Mouse (Mus musculus) mouse embryonic stem cell (cell line): Measurements from ENCODE around the gene Gga2.

Source experiments
- in situ Hi-C, 2 experiments: fragments of 300-500 bp; cut with MboI; formaldehyde crosslinking; loops; 1 replicate in 1 of 2; 3 replicates in 1 of 2; pipeline ENCODE4 v1.14.3; 2019 to 2020; ENCODE audit warnings: low sequenced_read_pairs in 2 of 2, low pct_unique_long_range_greater_than_20kb in 1 of 2, mixed read lengths in 1 of 2; ENCODE audit not compliant: unreplicated experiment in 1 of 2

The Gga2 gene

DNA sequence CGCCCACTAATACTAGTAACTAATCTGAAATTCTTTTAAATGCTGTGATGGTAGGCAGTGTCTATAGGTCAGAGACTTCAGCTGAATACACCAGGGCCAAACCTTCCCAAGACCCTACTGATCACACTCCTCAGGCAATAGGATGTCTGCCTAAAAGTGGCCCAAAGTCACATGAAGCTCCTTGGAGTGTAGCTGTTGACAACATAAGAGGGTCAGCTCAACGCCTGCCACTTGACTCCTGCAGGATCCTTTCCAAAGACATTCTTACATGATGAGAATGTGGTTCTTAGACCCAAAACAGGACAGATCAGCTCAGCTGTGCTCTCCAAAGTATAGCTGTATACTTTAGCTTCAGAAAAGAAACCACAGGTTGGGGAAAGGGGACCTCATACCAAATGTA, 78.7 kb downstream of the Gga2 start:
- in situ Hi-C loops, result no loop called here

DNA sequence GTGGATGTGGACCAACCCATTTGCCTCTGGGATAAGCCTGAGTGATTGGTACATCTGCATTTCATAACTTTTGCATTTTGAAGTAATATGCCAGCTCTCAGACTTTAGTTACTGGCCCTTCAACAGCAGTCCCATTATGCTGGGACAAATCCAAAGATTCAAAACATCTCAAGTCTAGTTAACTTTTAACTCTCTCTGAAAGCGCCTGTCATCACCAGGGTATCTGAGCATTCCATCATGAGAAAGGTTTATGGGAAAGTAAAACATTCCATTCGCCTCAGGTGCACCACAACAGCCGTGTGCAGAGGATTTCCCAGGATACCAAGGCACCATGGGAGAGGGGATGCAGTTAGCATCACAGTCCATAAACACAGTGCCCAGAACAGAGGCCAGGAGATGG, 79.4 kb downstream of the Gga2 start:
- in situ Hi-C loops, result no loop called here

- in situ Hi-C loops, result no loop called here
Measured at GRCm38 (mm10) chr7:121941016-121941415, 80.0 kb downstream of the Gga2 start.

DNA sequence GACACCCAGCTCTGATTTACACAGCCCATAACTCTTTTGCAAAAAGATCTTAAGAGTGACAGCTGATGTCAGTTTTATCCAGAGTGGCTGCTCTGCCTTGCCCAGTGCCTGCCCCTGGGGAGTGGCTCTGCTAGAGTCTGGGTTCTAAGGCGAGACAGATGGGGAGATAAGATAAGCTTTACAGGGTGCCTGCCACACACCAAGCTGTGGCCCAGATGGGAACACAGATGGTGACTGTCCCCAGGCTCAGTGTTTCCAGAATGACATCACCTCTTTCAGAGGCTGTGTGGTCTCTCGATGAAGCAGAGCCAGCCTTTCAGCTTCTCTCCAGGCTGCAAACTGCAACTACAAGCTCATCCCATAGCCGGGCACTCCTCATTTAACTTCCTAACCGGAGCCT, 81.3 kb downstream of the Gga2 start:
- in situ Hi-C loops, result no loop called here

DNA sequence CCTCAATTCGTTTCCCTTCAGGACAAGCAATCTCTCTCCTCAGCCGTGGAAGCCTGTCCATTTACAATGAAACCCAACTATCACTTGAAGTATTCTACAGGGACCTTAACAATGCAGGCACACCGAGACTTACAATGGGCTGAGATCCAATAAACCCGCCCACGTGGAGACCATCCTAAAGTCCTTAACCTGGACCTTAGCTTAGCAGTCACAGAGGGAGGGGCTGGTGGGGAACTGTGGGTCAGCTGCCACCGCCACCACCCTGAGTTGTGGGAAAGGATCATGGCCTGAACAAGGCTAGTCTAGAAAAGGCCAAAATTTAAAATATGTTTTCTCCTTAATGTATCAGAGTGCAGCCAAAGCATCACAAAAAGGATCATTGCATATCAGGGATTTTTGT, 81.8 kb downstream of the Gga2 start:
- in situ Hi-C loops, result no loop called here

DNA sequence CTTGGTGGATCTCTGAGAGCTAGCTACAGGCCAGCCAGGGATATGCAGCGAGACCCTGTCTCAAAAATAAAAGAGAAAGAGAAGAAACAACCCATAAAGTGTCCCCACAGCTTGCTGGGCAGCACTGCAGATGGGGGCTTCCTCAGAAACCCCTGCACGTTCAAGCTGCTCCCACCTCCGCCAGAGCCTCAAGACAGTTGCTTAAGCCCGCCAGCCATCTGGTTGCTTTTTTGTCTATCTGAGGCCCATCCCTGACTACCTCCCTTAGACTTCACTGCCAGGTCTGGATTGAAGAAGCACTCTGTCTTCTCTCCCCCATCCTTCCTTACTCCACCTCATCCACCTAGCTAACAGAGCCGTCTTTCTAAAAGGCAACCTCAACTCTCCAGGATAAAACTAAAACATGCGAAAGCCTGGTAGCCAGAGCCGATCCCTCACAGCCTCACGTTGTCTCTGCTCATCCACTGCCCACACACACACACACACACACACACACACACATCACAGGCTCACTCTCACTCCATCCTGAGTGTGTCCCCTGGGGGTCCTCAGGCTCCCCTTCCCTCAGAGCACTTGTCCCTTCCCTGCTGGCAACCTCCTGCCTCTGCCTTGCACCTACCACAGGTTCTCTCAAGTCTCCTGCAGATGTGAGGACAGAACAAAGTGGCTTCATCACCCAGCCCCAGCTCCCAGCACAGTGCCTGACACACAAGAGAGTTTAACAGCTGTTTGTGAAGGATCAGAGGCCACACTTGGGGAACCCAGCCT, 82.7 kb downstream of the Gga2 start:
- in situ Hi-C loops, result no loop called here

DNA sequence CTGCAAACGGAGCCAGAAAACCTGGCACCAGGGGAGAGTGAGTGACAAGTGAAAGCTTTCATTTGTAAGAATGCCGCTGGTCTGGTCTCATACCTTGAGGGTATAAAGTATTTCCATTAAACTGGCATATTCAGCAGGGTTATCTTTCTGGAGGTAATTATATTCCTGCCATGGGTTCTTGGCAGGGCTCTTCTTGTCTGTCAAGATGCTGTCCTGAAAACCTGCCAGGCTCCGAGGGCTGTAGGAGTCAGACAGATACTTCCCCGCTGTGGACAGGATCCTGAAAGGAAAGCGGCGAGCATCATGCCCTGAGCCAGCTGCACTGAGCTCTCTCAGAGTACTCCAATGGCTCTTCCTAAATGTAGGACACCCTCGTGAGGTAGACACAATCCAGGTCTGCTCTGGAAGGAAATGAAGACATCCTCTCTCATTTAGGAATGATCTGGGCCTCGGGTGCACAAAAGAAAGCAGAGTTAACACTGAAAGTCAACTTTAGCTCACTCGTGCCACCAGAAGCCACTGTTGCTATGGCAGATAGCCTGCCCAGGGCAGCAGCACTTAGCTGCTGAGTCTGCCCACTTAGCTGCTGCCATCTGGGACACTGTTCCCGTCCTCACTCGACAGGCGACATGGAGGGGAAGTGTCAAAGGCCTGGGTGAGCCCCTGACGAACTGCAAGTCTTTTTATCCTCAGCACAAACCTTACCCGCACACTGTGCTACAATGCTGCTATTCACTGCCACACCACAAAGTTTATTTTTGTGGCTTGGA, 84.0 kb downstream of the Gga2 start:
- in situ Hi-C loops, result no loop called here
